Mouse (Mus musculus): Measurements from ENCODE around the gene Smim4. TPM values are rescaled to one million over a fixed set of nuclear protein-coding genes. Genes with fewer than 3 reads are reported as not detected.

Gene Smim4
- total and polyA plus RNA-seq, 2 experiments from 2014 or later: 5.0 to 59.5 TPM

DNA sequence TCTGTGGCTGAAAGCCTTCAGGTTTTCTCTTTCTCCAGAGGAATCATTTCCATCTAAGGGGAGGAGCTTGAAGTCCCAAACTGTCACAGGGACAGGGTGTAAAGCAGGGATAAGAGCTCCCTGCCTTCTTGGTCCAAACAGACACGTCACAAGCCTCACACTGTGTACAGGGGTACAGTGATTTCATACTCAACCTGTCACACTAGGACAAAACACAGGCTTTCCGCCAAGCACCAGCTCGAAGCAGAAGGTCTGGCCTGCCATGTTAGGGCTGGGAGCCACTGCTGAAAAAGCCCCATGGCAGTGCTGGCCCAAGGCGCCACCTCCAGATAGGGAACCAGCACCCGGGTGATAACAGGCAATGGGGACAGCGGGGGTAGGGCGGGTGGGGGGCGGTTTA lies 35.3 kb upstream of the Smim4 start:
- Histone ChIP-seq H3K4me1 (ENCODE audit: insufficient read depth, low read length) (peaks cover 14% of the 10 kb centered on the region), H3K36me3 (ENCODE audit: insufficient read depth, low read length) (no peaks in the 10 kb centered on the region), H3K27me3 (ENCODE audit: insufficient read depth, low read length) (no peaks in the 10 kb centered on the region), H3K9me3 (ENCODE audit: low read length) (no peaks in the 10 kb centered on the region), H3K4me3 (ENCODE audit: low read length) (no peak overlapping the region), H3K9ac (replicated peaks; ENCODE audit: low read length) (no peak overlapping the region), H3K4me2 (ENCODE audit: low read depth, low read length) (no peak overlapping the region), H3K27ac (no peak overlapping the region)
- ATAC-seq (no peak), DNase-seq (ENCODE audit: low spot score) (no peak)
- 73% methylated on average over 8 of the region's 8 CpGs for WGBS
- no peak for TF ChIP-seq CTCF (IDR thresholded peaks at IDR 0.05; ENCODE audit: low read depth)

DNA sequence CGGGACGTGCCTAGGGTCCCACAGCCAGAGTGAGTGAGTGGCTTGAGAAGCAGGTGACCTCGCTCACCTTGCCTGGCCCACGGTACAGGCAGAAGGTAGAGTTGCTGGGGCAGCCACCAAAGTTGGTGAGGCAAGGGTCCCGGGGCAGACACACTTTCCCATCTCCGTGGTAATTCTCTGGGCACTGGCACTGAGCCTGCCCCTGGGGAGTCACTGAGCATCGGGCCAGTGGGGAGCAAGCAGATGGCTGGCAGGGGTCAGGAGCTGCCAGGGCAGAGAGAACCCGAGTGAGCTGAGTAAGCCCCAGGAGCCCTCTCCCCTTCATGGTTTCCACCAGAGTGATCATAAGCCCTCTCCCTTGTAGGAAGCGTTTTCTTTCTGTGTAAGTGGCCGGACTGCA lies 32.9 kb upstream of the Smim4 start:
- Histone ChIP-seq H3K9me3 (ENCODE audit: low read length) (no peaks in the 10 kb centered on the region), H3K4me2 (ENCODE audit: low read depth, low read length) (no peak overlapping the region), H3K36me3 (ENCODE audit: insufficient read depth, low read length) (no peaks in the 10 kb centered on the region), H3K4me3 (ENCODE audit: low read length) (no peak overlapping the region), H3K9ac (replicated peaks; ENCODE audit: low read length) (no peak overlapping the region), H3K4me1 (ENCODE audit: insufficient read depth, low read length) (0 out of 2 replicates have a peak, but pooled peaks cover 5% of the 10 kb centered on the region), H3K27me3 (ENCODE audit: insufficient read depth, low read length) (no peaks in the 10 kb centered on the region), H3K27ac (no peak overlapping the region)
- TF ChIP-seq CTCF (IDR thresholded peaks at IDR 0.05; ENCODE audit: low read depth): no peak
- ATAC-seq (no peak), DNase-seq (ENCODE audit: low spot score) (no peak)
- WGBS: 50% methylated on average over 10 of the region's 10 CpGs

DNA sequence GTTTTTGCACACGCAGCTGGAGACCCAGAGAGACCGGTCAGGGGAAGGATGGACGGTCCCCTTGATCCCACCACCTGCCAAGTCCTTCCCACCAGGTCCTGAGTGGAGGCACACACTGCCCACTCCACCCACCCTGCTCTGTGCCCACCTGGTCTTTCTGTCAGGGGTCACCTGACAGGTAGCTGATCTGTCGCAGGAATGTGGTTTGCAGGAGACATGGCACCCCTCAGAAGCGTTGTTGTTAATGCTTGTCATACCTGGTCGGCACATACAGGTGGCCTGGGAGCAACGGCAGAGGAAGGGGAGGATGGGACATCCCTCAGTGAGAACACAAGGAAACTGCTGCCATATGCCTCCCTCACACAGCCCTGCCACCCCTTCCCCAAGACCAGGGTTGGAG lies 32.4 kb upstream of the Smim4 start:
- 88% methylated on average over 7 of the region's 7 CpGs for WGBS
- Histone ChIP-seq H3K4me3 (ENCODE audit: low read length) (no peak overlapping the region), H3K4me2 (ENCODE audit: low read depth, low read length) (no peak overlapping the region), H3K9ac (replicated peaks; ENCODE audit: low read length) (no peak overlapping the region), H3K4me1 (ENCODE audit: insufficient read depth, low read length) (0 out of 2 replicates have a peak, but pooled peaks cover 1% of the 10 kb centered on the region), H3K27ac (no peak overlapping the region), H3K9me3 (ENCODE audit: low read length) (no peaks in the 10 kb centered on the region), H3K36me3 (ENCODE audit: insufficient read depth, low read length) (no peaks in the 10 kb centered on the region), H3K27me3 (ENCODE audit: insufficient read depth, low read length) (no peaks in the 10 kb centered on the region)
- ATAC-seq (no peak), DNase-seq (ENCODE audit: low spot score) (no peak)
- no peak for TF ChIP-seq CTCF (IDR thresholded peaks at IDR 0.05; ENCODE audit: low read depth)

DNA sequence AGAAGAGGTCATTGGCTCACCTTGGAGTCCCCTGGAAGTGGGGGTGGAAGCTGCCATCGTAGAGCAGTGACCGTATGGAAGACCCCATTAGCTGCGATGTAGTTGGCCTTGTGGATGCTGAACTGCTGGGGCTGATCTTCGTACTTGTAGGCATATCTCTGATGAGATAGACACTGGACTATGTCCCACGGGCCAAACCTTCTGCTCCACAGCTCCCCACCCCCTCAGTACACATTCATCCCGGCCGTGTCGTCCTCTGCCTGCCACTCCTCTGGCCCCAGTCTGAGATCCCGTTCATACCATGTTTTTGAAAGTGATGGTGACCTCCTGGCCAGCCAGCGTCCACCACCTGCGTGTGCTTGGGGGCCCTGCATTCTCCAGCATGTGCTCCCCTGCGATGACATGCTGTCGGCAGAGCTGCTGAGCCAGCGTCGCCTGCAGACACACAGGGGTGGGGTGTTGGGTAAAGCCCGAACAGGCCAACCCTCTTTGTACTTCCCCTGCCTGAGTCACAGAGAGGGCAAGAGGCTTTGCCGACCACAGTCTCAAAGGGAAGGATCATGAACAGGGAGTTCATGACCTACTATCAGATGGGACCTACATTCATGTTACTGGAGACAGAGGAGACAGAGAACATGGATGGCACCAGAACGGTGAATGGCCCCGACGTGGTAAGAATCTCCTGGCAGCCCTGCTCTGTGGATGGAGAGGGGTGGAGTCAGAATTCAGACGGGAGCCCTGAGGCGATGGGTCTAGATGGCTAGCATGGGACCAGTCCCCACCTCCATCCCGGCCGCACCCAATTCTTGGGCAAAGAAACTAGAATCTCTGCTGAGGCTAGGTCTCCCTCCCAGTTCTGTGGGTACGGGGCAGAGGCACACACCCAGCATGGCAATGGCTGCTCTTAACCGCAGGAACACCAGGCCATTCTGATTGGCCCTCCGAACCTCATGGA lies 31.7 kb upstream of the Smim4 start:
- H3K36me3 ChIP-seq (ENCODE audit: insufficient read depth, low read length): no peaks in the 10 kb centered on the region
- H3K4me3 ChIP-seq (ENCODE audit: low read length): no peak overlapping the region
- no peak overlapping the region for H3K9ac ChIP-seq (replicated peaks; ENCODE audit: low read length)
- no peak overlapping the region for H3K27ac ChIP-seq
- H3K4me1 ChIP-seq (ENCODE audit: insufficient read depth, low read length): no peaks in the 10 kb centered on the region
- WGBS: 74% methylated on average over 27 of the region's 27 CpGs
- DNase-seq (ENCODE audit: low spot score) (no peak), ATAC-seq (no peak)
- no peak for TF ChIP-seq CTCF (IDR thresholded peaks at IDR 0.05; ENCODE audit: low read depth)
- H3K27me3 ChIP-seq (ENCODE audit: insufficient read depth, low read length): no peaks in the 10 kb centered on the region
- no peak overlapping the region for H3K4me2 ChIP-seq (ENCODE audit: low read depth, low read length)
- H3K9me3 ChIP-seq (ENCODE audit: low read length): no peaks in the 10 kb centered on the region

DNA sequence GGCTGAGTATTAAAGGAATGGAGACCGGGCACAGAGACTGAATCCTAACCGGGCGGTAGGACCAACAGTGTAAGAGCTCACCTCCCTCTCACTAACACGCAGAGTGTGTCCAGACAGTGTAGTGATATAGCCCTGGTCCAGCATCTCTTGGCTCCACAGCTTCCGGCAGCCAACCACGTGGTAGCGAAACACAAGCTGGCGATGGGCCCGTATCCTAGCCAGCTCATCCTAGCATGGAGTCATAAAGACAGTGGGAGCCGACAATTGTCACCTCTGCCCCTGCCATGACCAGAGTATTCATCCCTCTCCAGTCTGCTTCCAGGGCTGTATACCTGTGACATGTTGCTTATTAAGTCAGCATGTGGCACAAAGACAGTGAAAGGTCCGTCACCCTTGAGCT lies 16.9 kb upstream of the Smim4 start:
- Histone ChIP-seq H3K36me3 (ENCODE audit: insufficient read depth, low read length) (no peaks in the 10 kb centered on the region), H3K27ac (no peak overlapping the region), H3K9me3 (ENCODE audit: low read length) (no peaks in the 10 kb centered on the region), H3K27me3 (ENCODE audit: insufficient read depth, low read length) (no peaks in the 10 kb centered on the region), H3K4me1 (ENCODE audit: insufficient read depth, low read length) (no peaks in the 10 kb centered on the region), H3K4me2 (ENCODE audit: low read depth, low read length) (no peak overlapping the region), H3K4me3 (ENCODE audit: low read length) (no peak overlapping the region), H3K9ac (replicated peaks; ENCODE audit: low read length) (no peak overlapping the region)
- no peak for TF ChIP-seq CTCF (IDR thresholded peaks at IDR 0.05; ENCODE audit: low read depth)
- DNase-seq (ENCODE audit: low spot score): no peak
- 81% methylated on average over 11 of the region's 11 CpGs for WGBS
- no peak for ATAC-seq

DNA sequence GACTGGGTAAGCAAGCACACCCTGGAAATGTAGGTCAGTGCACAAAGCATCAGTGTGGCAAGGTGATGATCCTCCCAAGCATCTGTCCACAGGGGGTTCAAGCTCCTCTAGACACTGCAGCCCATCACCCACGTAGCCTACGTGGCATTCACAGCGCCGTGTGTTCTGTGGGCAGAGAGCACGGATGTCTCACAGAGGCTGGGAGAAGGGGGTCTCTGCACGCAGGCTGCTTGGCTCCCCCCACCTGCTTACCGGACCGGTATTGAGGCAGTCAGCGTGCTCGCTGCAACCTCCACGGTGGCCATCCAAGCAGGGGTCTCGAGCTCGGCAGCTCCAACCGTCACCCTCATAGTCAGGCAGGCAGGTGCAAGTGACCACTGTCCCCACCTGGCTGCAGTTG lies 12.3 kb upstream of the Smim4 start:
- no peak overlapping the region for H3K4me2 ChIP-seq (ENCODE audit: low read depth, low read length)
- peaks cover 6% of the 10 kb centered on the region; the same call in 1 of the 2 replicates for H3K36me3 ChIP-seq (ENCODE audit: insufficient read depth, low read length)
- no peak overlapping the region for H3K9ac ChIP-seq (replicated peaks; ENCODE audit: low read length)
- WGBS: 94% methylated on average over 14 of the region's 14 CpGs
- no peak for TF ChIP-seq CTCF (IDR thresholded peaks at IDR 0.05; ENCODE audit: low read depth)
- no peak for ATAC-seq
- H3K9me3 ChIP-seq (ENCODE audit: low read length): no peaks in the 10 kb centered on the region
- no peak overlapping the region for H3K4me3 ChIP-seq (ENCODE audit: low read length)
- no peaks in the 10 kb centered on the region for H3K4me1 ChIP-seq (ENCODE audit: insufficient read depth, low read length)
- H3K27me3 ChIP-seq (ENCODE audit: insufficient read depth, low read length): no peaks in the 10 kb centered on the region
- DNase-seq (ENCODE audit: low spot score): no peak
- H3K27ac ChIP-seq: no peak overlapping the region

DNA sequence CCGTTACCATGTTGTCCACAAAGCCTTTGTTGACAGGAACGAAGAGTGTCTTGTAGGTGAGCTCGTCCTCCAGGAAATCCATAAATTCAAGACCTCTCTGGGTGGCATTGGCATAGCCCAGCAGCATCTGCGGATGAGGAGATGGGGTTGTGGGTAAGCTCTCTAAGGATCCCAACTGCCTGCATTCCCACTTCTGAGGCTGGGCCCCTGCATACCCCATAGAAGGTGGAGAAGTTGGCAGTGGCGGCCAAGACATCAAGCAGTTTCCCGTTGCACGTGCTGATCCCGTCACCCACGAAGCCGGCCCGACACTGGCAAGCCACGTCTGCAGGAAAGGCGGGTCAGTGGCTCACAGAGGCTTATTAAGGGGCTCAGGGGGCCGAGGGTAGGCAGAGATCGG lies 11.4 kb upstream of the Smim4 start:
- TF ChIP-seq CTCF (IDR thresholded peaks at IDR 0.05; ENCODE audit: low read depth): no peak
- Histone ChIP-seq H3K27me3 (ENCODE audit: insufficient read depth, low read length) (no peaks in the 10 kb centered on the region), H3K27ac (no peak overlapping the region), H3K9ac (replicated peaks; ENCODE audit: low read length) (no peak overlapping the region), H3K4me3 (ENCODE audit: low read length) (no peak overlapping the region), H3K4me1 (ENCODE audit: insufficient read depth, low read length) (no peaks in the 10 kb centered on the region), H3K9me3 (ENCODE audit: low read length) (no peaks in the 10 kb centered on the region), H3K36me3 (ENCODE audit: insufficient read depth, low read length) (peaks cover 6% of the 10 kb centered on the region; the same call in 1 of the 2 replicates), H3K4me2 (ENCODE audit: low read depth, low read length) (no peak overlapping the region)
- 86% methylated on average over 15 of the region's 15 CpGs for WGBS
- DNase-seq (ENCODE audit: low spot score) (no peak), ATAC-seq (no peak)
